Mouse (Mus musculus): ENCODE data around the gene 4933407L21Rik.

- TF ChIP-seq POLR2A (IDR thresholded peaks at IDR 0.05; ENCODE audit: low read depth, low read length) (no peak), CTCF (conservative IDR thresholded peaks at IDR 0.05; ENCODE audit: insufficient read depth, insufficient read length, low read depth, low read length) (no peak)
Measured at GRCm38 (mm10) chr1:85922865-85923211, 5.4 kb upstream of the 4933407L21Rik start.

All from kidney, adult 2 months (tissue).